Mouse (Mus musculus): ENCODE data around the gene Sec31a.

Gene Sec31a

GRCm38 (mm10) chr5:100350907-100351456 is 65.1 kb downstream of the Sec31a start:
- in situ Hi-C loops (cut with MboI, MseI) = no loop called here

GRCm38 (mm10) chr5:100349287-100350215 is 66.5 kb downstream of the Sec31a start:
- in situ Hi-C loops (cut with MboI, MseI) = no loop called here

- in situ Hi-C loops (cut with MboI, MseI) = no loop called here
Observed at GRCm38 (mm10) chr5:100345118-100345517, 70.9 kb downstream of the Sec31a start.

- in situ Hi-C loops (cut with MboI, MseI) = no loop called here
Observed at GRCm38 (mm10) chr5:100343087-100343486, 72.9 kb downstream of the Sec31a start.

- in situ Hi-C loops (cut with MboI, MseI) = no loop called here
Observed at GRCm38 (mm10) chr5:100342422-100342821, 73.6 kb downstream of the Sec31a start.

- in situ Hi-C loops (cut with MboI, MseI) = no loop called here
Observed at GRCm38 (mm10) chr5:100341042-100341441, 75.0 kb downstream of the Sec31a start.

- in situ Hi-C loops (cut with MboI, MseI) = no loop called here
Observed at GRCm38 (mm10) chr5:100337852-100338251, 78.2 kb downstream of the Sec31a start.

GRCm38 (mm10) chr5:100336876-100337275 is 79.2 kb downstream of the Sec31a start:
- in situ Hi-C loops (cut with MboI, MseI) = no loop called here

- in situ Hi-C loops (cut with MboI, MseI) = no loop called here
Observed at GRCm38 (mm10) chr5:100335581-100336080, 80.4 kb downstream of the Sec31a start.

GRCm38 (mm10) chr5:100334686-100335085 is 81.3 kb downstream of the Sec31a start:
- in situ Hi-C loops (cut with MboI, MseI) = no loop called here

GRCm38 (mm10) chr5:100333607-100334380 is 82.2 kb downstream of the Sec31a start:
- in situ Hi-C loops (cut with MboI, MseI) = no loop called here

- in situ Hi-C loops (cut with MboI, MseI) = no loop called here
Observed at GRCm38 (mm10) chr5:100332300-100333004, 83.6 kb downstream of the Sec31a start.

GRCm38 (mm10) chr5:100331636-100332035 is 84.4 kb downstream of the Sec31a start:
- in situ Hi-C loops (cut with MboI, MseI) = no loop called here

- in situ Hi-C loops (cut with MboI, MseI) = no loop called here
Observed at GRCm38 (mm10) chr5:100322081-100322480, 94.0 kb downstream of the Sec31a start.

GRCm38 (mm10) chr5:100317842-100318241 is 98.2 kb downstream of the Sec31a start:
- in situ Hi-C loops (cut with MboI, MseI) = no loop called here

GRCm38 (mm10) chr5:100317010-100317409 is 99.0 kb downstream of the Sec31a start:
- in situ Hi-C loops (cut with MboI, MseI) = no loop called here

- in situ Hi-C loops (cut with MboI, MseI) = no loop called here
Observed at GRCm38 (mm10) chr5:100315646-100316045, 100.4 kb downstream of the Sec31a start.

- in situ Hi-C loops (cut with MboI, MseI) = no loop called here
Observed at GRCm38 (mm10) chr5:100312391-100312790, 103.6 kb downstream of the Sec31a start.

All from T-helper 2 cell (primary cell).